Comparison of ENCODE assay signal across 7 mouse cellular contexts in the genomic region with DNA sequence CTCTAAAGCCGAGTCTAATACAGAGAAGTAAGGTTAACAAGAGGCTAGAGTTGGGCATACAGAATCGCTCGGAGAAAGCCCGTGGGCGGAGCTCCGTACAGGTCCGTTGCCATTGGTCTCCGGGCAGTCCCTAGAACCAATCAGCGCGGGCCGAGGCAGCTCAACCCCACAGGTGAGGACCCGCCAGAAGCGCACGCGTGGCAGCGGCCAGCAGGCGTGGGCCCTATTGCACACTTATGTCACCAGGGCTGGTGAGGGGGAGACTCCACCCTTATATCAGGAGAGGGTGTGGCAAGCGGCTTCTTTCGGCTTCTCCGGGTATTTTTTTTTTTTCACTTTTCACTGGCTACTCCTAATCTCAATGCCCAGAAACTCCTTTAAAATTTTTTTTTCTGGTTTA. TPM values are rescaled to one million over a fixed set of nuclear protein-coding genes. Genes with fewer than 3 reads are reported as not detected.
DNase-seq lines count a peak whose midpoint lies in the region; ATAC-seq and TF ChIP-seq lines count a peak whose summit lies in the region.

No protein-coding gene starts in this region.

- H3K4me1 ChIP-seq in intestine, embryonic 14.5 days (replicated peaks; ENCODE audit: control insufficient read depth, insufficient read depth, low read length), result peaks cover 6% of the 10 kb centered on the region
- peaks cover 66% of the 10 kb centered on the region for H3K4me1 ChIP-seq in limb, embryonic 13.5 days
- peaks cover 47% of the 10 kb centered on the region for H3K4me1 ChIP-seq in midbrain, embryonic 12.5 days
- H3K4me1 ChIP-seq in spleen, adult 2 months (ENCODE audit: control insufficient read depth, insufficient read depth, insufficient read length), result peaks cover 2% of the 10 kb centered on the region; the same call in 1 of the 2 replicates

- peak; percentile 77 for DNase-seq in adrenal gland, postnatal 25 days
- peak; percentile 89 for DNase-seq in embryo, embryonic 11 days
- DNase-seq in gastrocnemius, postnatal 36 days, result peak; percentile 49 to 53
- peak; percentile 79 for DNase-seq in intestine, embryonic 14.5 days (ENCODE audit: low spot score)
- DNase-seq in spleen, adult 2 months (ENCODE audit: low read depth in 1 of 2, low spot score in 2 of 2), result peak in 1 of 2 experiments; percentile 75

- H3K9me3 ChIP-seq in intestine, embryonic 14.5 days (ENCODE audit: control insufficient read depth, low read length), result no peaks in the 10 kb centered on the region
- no peaks in the 10 kb centered on the region for H3K9me3 ChIP-seq in limb, embryonic 13.5 days
- H3K9me3 ChIP-seq in midbrain, embryonic 12.5 days, result no peaks in the 10 kb centered on the region

- intact Hi-C loops in gastrocnemius, postnatal 36 days (cut with DNase I), result no loop called here

- no peak overlapping the region for H3K9ac ChIP-seq in intestine, embryonic 14.5 days (ENCODE audit: low read length)
- H3K9ac ChIP-seq in limb, embryonic 13.5 days, result 0 out of 2 replicates have a peak overlapping the region, but pooled peaks have one; percentile 10
- no peak overlapping the region for H3K9ac ChIP-seq in midbrain, embryonic 12.5 days (replicated peaks)

- H3K4me3 ChIP-seq in intestine, embryonic 14.5 days (ENCODE audit: low read depth, low read length), result peak overlapping the region; percentile 27
- peak overlapping the region; percentile 40 for H3K4me3 ChIP-seq in limb, embryonic 13.5 days
- H3K4me3 ChIP-seq in midbrain, embryonic 12.5 days, result peak overlapping the region; percentile 36
- H3K4me3 ChIP-seq in spleen, adult 2 months (ENCODE audit: extremely low read depth, insufficient read depth, insufficient read length), result peak overlapping the region; percentile 21; the same call in 1 of the 2 replicates

- no peaks in the 10 kb centered on the region for H3K36me3 ChIP-seq in intestine, embryonic 14.5 days (ENCODE audit: control insufficient read depth, insufficient read depth, low read length)
- no peaks in the 10 kb centered on the region for H3K36me3 ChIP-seq in limb, embryonic 13.5 days
- H3K36me3 ChIP-seq in midbrain, embryonic 12.5 days, result no peaks in the 10 kb centered on the region
- no peaks in the 10 kb centered on the region for H3K36me3 ChIP-seq in spleen, adult 2 months (ENCODE audit: control insufficient read depth, insufficient read depth, low read length)

- peaks cover 40% of the 10 kb centered on the region for H3K27me3 ChIP-seq in intestine, embryonic 14.5 days (replicated peaks; ENCODE audit: control insufficient read depth, insufficient read depth, low read length)
- peaks cover 38% of the 10 kb centered on the region for H3K27me3 ChIP-seq in limb, embryonic 13.5 days
- H3K27me3 ChIP-seq in midbrain, embryonic 12.5 days, result peaks cover 43% of the 10 kb centered on the region
- peaks cover 5% of the 10 kb centered on the region for H3K27me3 ChIP-seq in spleen, adult 2 months (ENCODE audit: control insufficient read depth, insufficient read depth, low read length)

- WGBS in intestine, embryonic 14.5 days, result 2% methylated on average over 20 of the region's 20 CpGs
- WGBS in limb, embryonic 13.5 days, result 4% methylated on average over 20 of the region's 20 CpGs
- 1% methylated on average over 20 of the region's 20 CpGs for WGBS in midbrain, embryonic 12.5 days
- 3% methylated on average over 20 of the region's 20 CpGs for WGBS in spleen, adult 2 months

- TF ChIP-seq POLR2A in spleen, adult 2 months (IDR thresholded peaks at IDR 0.05; ENCODE audit: low read depth, low read length), result no peak

- no peak for TF ChIP-seq CTCF in spleen, adult 2 months (IDR thresholded peaks at IDR 0.05; ENCODE audit: extremely low read depth, insufficient read depth, insufficient read length, insufficient replicate concordance)

- no peak overlapping the region for H3K27ac ChIP-seq in intestine, embryonic 14.5 days (ENCODE audit: low read depth)
- no peak overlapping the region for H3K27ac ChIP-seq in limb, embryonic 13.5 days
- no peak overlapping the region for H3K27ac ChIP-seq in midbrain, embryonic 12.5 days (replicated peaks)
- H3K27ac ChIP-seq in spleen, adult 2 months (ENCODE audit: insufficient read depth, low read length), result no peak overlapping the region

- peak; percentile 87 for ATAC-seq in intestine, embryonic 14.5 days (replicated peaks; ENCODE audit: low FRiP score, low TSS enrichment, low read depth)
- peak; percentile 86 for ATAC-seq in limb, embryonic 13.5 days (ENCODE audit: low FRiP score, low read depth)
- ATAC-seq in midbrain, embryonic 12.5 days (ENCODE audit: low FRiP score, low read depth), result peak; percentile 89

- H3K4me2 ChIP-seq in intestine, embryonic 14.5 days (ENCODE audit: low read length), result peak overlapping the region; percentile 64
- H3K4me2 ChIP-seq in limb, embryonic 13.5 days (replicated peaks), result peak overlapping the region; percentile 66
- H3K4me2 ChIP-seq in midbrain, embryonic 12.5 days (replicated peaks), result peak overlapping the region; percentile 67

RNA-seq across cellular contexts. Expression of gene Hs3st3b1, which starts 7.7 kb away (rescaled TPM):
- total RNA-seq in adrenal gland, postnatal 25 days (2021), result 2.1 TPM in 2 replicates
- under 1 TPM; 0.30 to 0.43 TPM for total RNA-seq in gastrocnemius, postnatal 36 days (2021)
- polyA plus RNA-seq in intestine, embryonic 14.5 days (2014; fragmentation: Nextera tagmentation; extraction: Ambion mirVana), result 5.3 and 5.9 TPM in 2 replicates
- 25.6 and 26.1 TPM in 2 replicates for polyA plus RNA-seq in limb, embryonic 13.5 days (2015; fragmentation: Nextera tagmentation; extraction: Ambion mirVana)
- polyA plus RNA-seq in midbrain, embryonic 12.5 days (2016; fragmentation: Nextera tagmentation; extraction: Ambion mirVana), result 20.1 and 22.0 TPM in 2 replicates
- polyA plus RNA-seq in spleen, adult 2 months (2012; rRNA removed), result 9.6 and 15.5 TPM in 2 replicates
